Comparison of ENCODE assay signal across 9 mouse cellular contexts in the genomic region with DNA sequence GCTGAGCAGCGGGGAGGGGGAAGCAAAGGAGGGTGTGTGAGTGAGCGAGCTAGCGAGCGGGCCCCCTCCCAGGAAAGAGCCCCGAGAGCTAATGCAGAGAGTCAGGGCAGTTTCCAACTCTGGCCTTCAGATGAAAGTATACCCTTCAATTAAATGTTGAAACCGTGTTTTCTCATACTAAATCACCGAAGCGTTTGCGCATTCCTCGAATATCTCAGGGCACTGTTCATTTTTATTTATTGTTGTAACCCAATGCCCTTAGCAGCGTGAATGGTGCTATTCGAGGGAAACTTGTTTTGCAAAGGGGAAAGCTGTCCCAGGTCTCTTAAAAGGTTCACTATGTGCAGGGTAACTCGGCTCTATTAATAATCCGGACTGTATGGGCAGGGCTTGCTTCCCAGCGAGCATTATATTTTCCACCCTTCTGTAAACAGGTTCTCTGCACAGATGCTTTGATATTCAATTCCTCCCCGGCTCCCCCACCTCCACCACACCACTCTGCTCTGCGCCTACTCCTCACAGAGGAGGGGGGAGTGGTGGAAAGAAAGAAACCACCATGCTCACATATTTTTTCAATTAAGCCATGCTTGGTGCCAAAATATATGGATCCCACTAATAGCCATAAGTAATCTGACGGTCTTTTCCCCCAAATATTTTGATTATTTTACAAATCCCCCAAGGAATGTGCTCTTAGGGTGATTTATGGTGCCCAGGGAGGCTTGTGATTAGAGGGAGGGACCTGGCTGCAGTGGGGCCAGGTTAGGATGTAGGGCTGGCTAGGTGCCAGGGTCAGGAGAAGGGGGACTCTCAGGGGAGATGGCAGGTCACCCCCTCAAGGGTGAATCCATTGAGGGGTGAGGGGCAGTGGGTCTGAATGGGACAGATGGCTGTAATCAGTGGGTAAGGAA. TPM values are rescaled to one million over a fixed set of nuclear protein-coding genes. Genes with fewer than 3 reads are reported as not detected.
A peak's percentile ranks its signal among the peaks of the same experiment; 100 is the strongest.
DNase-seq lines count a peak whose midpoint lies in the region; ATAC-seq and TF ChIP-seq lines count a peak whose summit lies in the region.
"Had no signal": no experiment of that assay in that cellular context is flagged by ENCODE, and none has a peak within 500 bp of the region (broad histone marks: within the 10 kb centered on the region; RNA-seq: fewer than 3 reads in every experiment).

No protein-coding gene starts in this region.

- no peaks in the 10 kb centered on the region for H3K9me3 ChIP-seq in heart, embryonic 12.5 days (replicated peaks)
- H3K9me3 ChIP-seq in limb, embryonic 14.5 days (ENCODE audit: control insufficient read depth, low read length): no peaks in the 10 kb centered on the region

- no peak for DNase-seq in heart, postnatal 36 days
- DNase-seq in NIH3T3 (ENCODE audit: low read depth): peak; percentile 81
- peak; percentile 84 for DNase-seq in forelimb bud, embryonic 11.5 days (ENCODE audit: low read depth, low spot score)
- DNase-seq in limb, embryonic 14.5 days (ENCODE audit: low spot score): peak; percentile 85
- no peak for DNase-seq in gastrocnemius, adult 8-10 months (ENCODE audit: low spot score in 2 of 2)
- DNase-seq in cerebellum, postnatal 14 days: no peak
- no peak for DNase-seq in natural killer cell, adult 2 months (ENCODE audit: low spot score in 2 of 2)
- DNase-seq: adrenal gland, adult 2 months had no signal

- ATAC-seq in heart, embryonic 12.5 days (ENCODE audit: insufficient number of reproducible peaks, low FRiP score): no peak
- peak; percentile 86 for ATAC-seq in limb, embryonic 14.5 days (ENCODE audit: low FRiP score, low read depth)

- peaks cover 28% of the 10 kb centered on the region for H3K36me3 ChIP-seq in heart, embryonic 12.5 days
- H3K36me3 ChIP-seq in limb, embryonic 14.5 days (ENCODE audit: control insufficient read depth, insufficient read depth, low read length): 0 out of 2 replicates have a peak, but pooled peaks cover 12% of the 10 kb centered on the region

- H3K4me2 ChIP-seq in heart, embryonic 12.5 days: peak overlapping the region; percentile 23; the same call in 1 of the 2 replicates
- peak overlapping the region; percentile 36 for H3K4me2 ChIP-seq in limb, embryonic 14.5 days (replicated peaks; ENCODE audit: low read depth, low read length, severe bottlenecking)

- intact Hi-C loops in heart, postnatal 36 days (cut with DNase I): no loop called here

- WGBS in heart, embryonic 12.5 days: 16% methylated on average over 18 of the region's 18 CpGs
- 3% methylated on average over 18 of the region's 18 CpGs for WGBS in limb, embryonic 14.5 days

- H3K27ac ChIP-seq in heart, embryonic 12.5 days (ENCODE audit: poor library complexity, severe bottlenecking): peak overlapping the region; percentile 46
- peak overlapping the region; percentile 77 for H3K27ac ChIP-seq in limb, embryonic 14.5 days (replicated peaks; ENCODE audit: low read depth, low read length)

- H3K27me3 ChIP-seq in heart, embryonic 12.5 days (replicated peaks): no peaks in the 10 kb centered on the region
- H3K27me3 ChIP-seq in limb, embryonic 14.5 days (ENCODE audit: control insufficient read depth, insufficient read depth, low read length): no peaks in the 10 kb centered on the region

- no peak for TF ChIP-seq POLR2A in limb, embryonic 14.5 days (IDR thresholded peaks at IDR 0.05; ENCODE audit: borderline replicate concordance, extremely low read depth, insufficient read depth, insufficient read length)

- peak overlapping the region; percentile 28; the same call in 1 of the 2 replicates for H3K9ac ChIP-seq in heart, embryonic 12.5 days
- H3K9ac ChIP-seq in limb, embryonic 14.5 days (ENCODE audit: low read depth, low read length, severe bottlenecking): no peak overlapping the region

- peaks cover 100% of the 10 kb centered on the region for H3K4me1 ChIP-seq in heart, embryonic 12.5 days (replicated peaks)
- peaks cover 78% of the 10 kb centered on the region for H3K4me1 ChIP-seq in limb, embryonic 14.5 days (ENCODE audit: control insufficient read depth, insufficient read depth, low read length)

- no peak overlapping the region for H3K4me3 ChIP-seq in heart, embryonic 12.5 days
- H3K4me3 ChIP-seq in limb, embryonic 14.5 days (replicated peaks; ENCODE audit: low read length): no peak overlapping the region

RNA-seq across cellular contexts. Expression of gene Smad6, which starts 41.4 kb away (rescaled TPM):
- 56.2 and 62.8 TPM in 2 replicates for polyA plus RNA-seq in heart, embryonic 12.5 days (2016; fragmentation: Nextera tagmentation; extraction: Ambion mirVana)
- total RNA-seq in heart, postnatal 36 days (2021): 10 to 100 TPM; 11.4 to 16.3 TPM
- polyA plus RNA-seq in limb, embryonic 14.5 days (2012; rRNA removed): 23.5 and 43.1 TPM in 2 replicates
- polyA plus RNA-seq in limb, embryonic 14.5 days (2014; fragmentation: Nextera tagmentation; extraction: Ambion mirVana): 12.0 and 14.7 TPM in 2 replicates
- total RNA-seq in gastrocnemius, adult 8-10 months (2022): 1 to 10 TPM; 3.2 to 5.1 (median 3.6) TPM

Comparison
In these comparisons a context has a peak if more than half of its experiments do, and no peak if none do; other contexts are left out.
1. DNase-seq: peak in NIH3T3 (single experiment), forelimb bud, embryonic 11.5 days (single experiment) and limb, embryonic 14.5 days (single experiment); none in heart, postnatal 36 days (0 of 2), gastrocnemius, adult 8-10 months (0 of 2), cerebellum, postnatal 14 days (0 of 2) and natural killer cell, adult 2 months (0 of 2).